27 mouse cellular contexts compared by ENCODE assay signal in genomic region chr2:101019384-101019783, GRCm38 (mm10).
"Had no signal": no experiment of that assay in that cellular context is flagged by ENCODE, and none has a peak within 500 bp of the region (broad histone marks: within the 10 kb centered on the region; RNA-seq: fewer than 3 reads in every experiment).

No protein-coding gene starts in this region.

- ATAC-seq: hindbrain, postnatal 0 days; intestine, embryonic 15.5 days; intestine, postnatal 0 days; liver, embryonic 12.5 days had no signal

- H3K27me3 ChIP-seq: heart, embryonic 13.5 days; heart, embryonic 15.5 days; hindbrain, embryonic 13.5 days; hindbrain, embryonic 15.5 days; intestine, embryonic 15.5 days; kidney, embryonic 15.5 days; limb, embryonic 13.5 days; limb, embryonic 15.5 days; liver, embryonic 12.5 days had no signal

- H3K36me3 ChIP-seq: heart, embryonic 13.5 days; heart, embryonic 15.5 days; hindbrain, embryonic 13.5 days; hindbrain, embryonic 15.5 days; intestine, embryonic 15.5 days; kidney, embryonic 15.5 days; limb, embryonic 13.5 days; limb, embryonic 15.5 days; liver, embryonic 12.5 days had no signal

- H3K4me1 ChIP-seq: heart, embryonic 13.5 days; heart, embryonic 15.5 days; hindbrain, embryonic 13.5 days; hindbrain, embryonic 15.5 days; intestine, embryonic 15.5 days; kidney, embryonic 15.5 days; limb, embryonic 13.5 days; limb, embryonic 15.5 days; liver, embryonic 12.5 days had no signal

- DNase-seq: gastrocnemius, postnatal 14 days; gastrocnemius, postnatal 36 days; heart, adult 11 months; heart, adult 2 months; heart, postnatal 14 days; heart, postnatal 36 days; kidney, adult 18-20 months; kidney, adult 8-10 months; kidney, postnatal 14 days; kidney, postnatal 36 days; layer of hippocampus, adult 9-11 months; layer of hippocampus, postnatal 36 days; left cerebral cortex, postnatal 4 days had no signal

- H3K4me3 ChIP-seq: heart, adult 2 months; heart, embryonic 13.5 days; heart, embryonic 15.5 days; hindbrain, embryonic 13.5 days; hindbrain, embryonic 15.5 days; intestine, embryonic 15.5 days; kidney, embryonic 15.5 days; limb, embryonic 13.5 days; limb, embryonic 15.5 days; liver, embryonic 12.5 days had no signal

- H3K27ac ChIP-seq: heart, adult 2 months; heart, embryonic 13.5 days; heart, embryonic 15.5 days; hindbrain, embryonic 13.5 days; hindbrain, embryonic 15.5 days; hindbrain, postnatal 0 days; intestine, embryonic 15.5 days; kidney, embryonic 15.5 days; kidney, postnatal 0 days; limb, embryonic 13.5 days; limb, embryonic 15.5 days; liver, embryonic 12.5 days; liver, embryonic 14.5 days had no signal

- H3K9ac ChIP-seq: heart, embryonic 13.5 days; heart, embryonic 15.5 days; hindbrain, embryonic 13.5 days; hindbrain, embryonic 15.5 days; intestine, embryonic 15.5 days; kidney, embryonic 15.5 days; limb, embryonic 13.5 days; limb, embryonic 15.5 days; liver, embryonic 12.5 days; liver, embryonic 14.5 days had no signal

- H3K9me3 ChIP-seq: heart, embryonic 13.5 days; heart, embryonic 15.5 days; hindbrain, embryonic 13.5 days; hindbrain, embryonic 15.5 days; intestine, embryonic 15.5 days; kidney, embryonic 15.5 days; limb, embryonic 13.5 days; limb, embryonic 15.5 days; liver, embryonic 12.5 days had no signal

- H3K4me2 ChIP-seq: heart, embryonic 11.5 days; heart, embryonic 13.5 days; heart, embryonic 15.5 days; hindbrain, embryonic 13.5 days; hindbrain, embryonic 15.5 days; intestine, embryonic 15.5 days; kidney, embryonic 15.5 days; limb, embryonic 13.5 days; limb, embryonic 15.5 days; liver, embryonic 12.5 days had no signal
